Mouse (Mus musculus): Measurements from ENCODE around the gene Igsf21. TPM values are rescaled to one million over a fixed set of nuclear protein-coding genes. Genes with fewer than 3 reads are reported as not detected.

The Igsf21 gene
- polyA plus RNA-seq, 1 experiment from 2014 or later = 1.5 TPM

- H3K27ac ChIP-seq (ENCODE audit: low read length) = no peak overlapping the region
- H3K4me2 ChIP-seq (ENCODE audit: low read depth, low read length) = no peak overlapping the region
- no peak overlapping the region for H3K9ac ChIP-seq (ENCODE audit: low read depth, low read length)
- WGBS = 18% methylated on average over 16 of the region's 16 CpGs
- H3K27me3 ChIP-seq (replicated peaks; ENCODE audit: control insufficient read depth, insufficient read depth, low read length) = peaks cover 68% of the 10 kb centered on the region
- no peaks in the 10 kb centered on the region for H3K9me3 ChIP-seq (ENCODE audit: control insufficient read depth, low read length)
- H3K36me3 ChIP-seq (ENCODE audit: control insufficient read depth, insufficient read depth, low read length) = no peaks in the 10 kb centered on the region
- no peak for ATAC-seq
- 0 out of 2 replicates have a peak, but pooled peaks cover 2% of the 10 kb centered on the region for H3K4me1 ChIP-seq (ENCODE audit: control insufficient read depth, insufficient read depth, low read length)
- H3K4me3 ChIP-seq (ENCODE audit: low read length) = no peak overlapping the region
These were observed 3.4 kb downstream of the Igsf21 start for GRCm38 (mm10) chr4:140243231-140243630.

- Histone ChIP-seq H3K4me2 (ENCODE audit: low read depth, low read length) (no peak overlapping the region), H3K4me1 (ENCODE audit: control insufficient read depth, insufficient read depth, low read length) (0 out of 2 replicates have a peak, but pooled peaks cover 2% of the 10 kb centered on the region), H3K27me3 (replicated peaks; ENCODE audit: control insufficient read depth, insufficient read depth, low read length) (peaks cover 59% of the 10 kb centered on the region), H3K27ac (ENCODE audit: low read length) (no peak overlapping the region), H3K4me3 (ENCODE audit: low read length) (no peak overlapping the region), H3K9me3 (ENCODE audit: control insufficient read depth, low read length) (no peaks in the 10 kb centered on the region), H3K9ac (ENCODE audit: low read depth, low read length) (no peak overlapping the region), H3K36me3 (ENCODE audit: control insufficient read depth, insufficient read depth, low read length) (no peaks in the 10 kb centered on the region)
- ATAC-seq = no peak
- 73% methylated on average over 1 of the region's 1 CpGs for WGBS
These were observed 4.3 kb downstream of the Igsf21 start for GRCm38 (mm10) chr4:140242291-140242690.

- no peak overlapping the region for H3K27ac ChIP-seq (ENCODE audit: low read length)
- no peak overlapping the region for H3K4me3 ChIP-seq (ENCODE audit: low read length)
- H3K4me2 ChIP-seq (ENCODE audit: low read depth, low read length) = no peak overlapping the region
- no peaks in the 10 kb centered on the region for H3K36me3 ChIP-seq (ENCODE audit: control insufficient read depth, insufficient read depth, low read length)
- no peaks in the 10 kb centered on the region for H3K4me1 ChIP-seq (ENCODE audit: control insufficient read depth, insufficient read depth, low read length)
- 25% methylated on average over 10 of the region's 10 CpGs for whole genome bisulfite sequencing
- H3K27me3 ChIP-seq (replicated peaks; ENCODE audit: control insufficient read depth, insufficient read depth, low read length) = peaks cover 10% of the 10 kb centered on the region; the same call in 1 of the 2 replicates
- no peak for ATAC-seq
- H3K9ac ChIP-seq (ENCODE audit: low read depth, low read length) = no peak overlapping the region
- H3K9me3 ChIP-seq (ENCODE audit: control insufficient read depth, low read length) = no peaks in the 10 kb centered on the region
These were observed 9.3 kb downstream of the Igsf21 start for GRCm38 (mm10) chr4:140237305-140237741.

GRCm38 (mm10) chr4:140235361-140236153 lies 11.0 kb downstream of the Igsf21 start:
- WGBS = 64% methylated on average over 9 of the region's 9 CpGs
- Histone ChIP-seq H3K4me2 (ENCODE audit: low read depth, low read length) (no peak overlapping the region), H3K4me1 (ENCODE audit: control insufficient read depth, insufficient read depth, low read length) (no peaks in the 10 kb centered on the region), H3K9ac (ENCODE audit: low read depth, low read length) (no peak overlapping the region), H3K9me3 (ENCODE audit: control insufficient read depth, low read length) (no peaks in the 10 kb centered on the region), H3K36me3 (ENCODE audit: control insufficient read depth, insufficient read depth, low read length) (no peaks in the 10 kb centered on the region), H3K27me3 (replicated peaks; ENCODE audit: control insufficient read depth, insufficient read depth, low read length) (peaks cover under 1% of the 10 kb centered on the region; the same call in 1 of the 2 replicates), H3K27ac (ENCODE audit: low read length) (no peak overlapping the region), H3K4me3 (ENCODE audit: low read length) (no peak overlapping the region)
- no peak for ATAC-seq

- H3K27ac ChIP-seq (ENCODE audit: low read length) = no peak overlapping the region
- H3K36me3 ChIP-seq (ENCODE audit: control insufficient read depth, insufficient read depth, low read length) = no peaks in the 10 kb centered on the region
- ATAC-seq = no peak
- H3K4me1 ChIP-seq (ENCODE audit: control insufficient read depth, insufficient read depth, low read length) = no peaks in the 10 kb centered on the region
- no peak overlapping the region for H3K4me2 ChIP-seq (ENCODE audit: low read depth, low read length)
- no peaks in the 10 kb centered on the region for H3K27me3 ChIP-seq (replicated peaks; ENCODE audit: control insufficient read depth, insufficient read depth, low read length)
- 77% methylated on average over 18 of the region's 18 CpGs for WGBS
- no peak overlapping the region for H3K4me3 ChIP-seq (ENCODE audit: low read length)
- H3K9ac ChIP-seq (ENCODE audit: low read depth, low read length) = no peak overlapping the region
- no peaks in the 10 kb centered on the region for H3K9me3 ChIP-seq (ENCODE audit: control insufficient read depth, low read length)
These were observed 12.0 kb downstream of the Igsf21 start for GRCm38 (mm10) chr4:140234412-140235205.

- Histone ChIP-seq H3K9ac (ENCODE audit: low read depth, low read length) (no peak overlapping the region), H3K9me3 (ENCODE audit: control insufficient read depth, low read length) (no peaks in the 10 kb centered on the region), H3K36me3 (ENCODE audit: control insufficient read depth, insufficient read depth, low read length) (no peaks in the 10 kb centered on the region), H3K4me2 (ENCODE audit: low read depth, low read length) (no peak overlapping the region), H3K4me3 (ENCODE audit: low read length) (no peak overlapping the region), H3K27ac (ENCODE audit: low read length) (no peak overlapping the region), H3K27me3 (replicated peaks; ENCODE audit: control insufficient read depth, insufficient read depth, low read length) (peaks cover 3% of the 10 kb centered on the region; the same call in 1 of the 2 replicates), H3K4me1 (ENCODE audit: control insufficient read depth, insufficient read depth, low read length) (no peaks in the 10 kb centered on the region)
- 51% methylated on average over 5 of the region's 7 CpGs for WGBS
- ATAC-seq = no peak
These were observed 18.7 kb downstream of the Igsf21 start for GRCm38 (mm10) chr4:140227837-140228236.

GRCm38 (mm10) chr4:140225204-140225603 lies 21.4 kb downstream of the Igsf21 start:
- WGBS = 53% methylated on average over 9 of the region's 9 CpGs
- Histone ChIP-seq H3K36me3 (ENCODE audit: control insufficient read depth, insufficient read depth, low read length) (no peaks in the 10 kb centered on the region), H3K9ac (ENCODE audit: low read depth, low read length) (no peak overlapping the region), H3K4me2 (ENCODE audit: low read depth, low read length) (no peak overlapping the region), H3K9me3 (ENCODE audit: control insufficient read depth, low read length) (no peaks in the 10 kb centered on the region), H3K4me3 (ENCODE audit: low read length) (no peak overlapping the region), H3K4me1 (ENCODE audit: control insufficient read depth, insufficient read depth, low read length) (no peaks in the 10 kb centered on the region), H3K27me3 (replicated peaks; ENCODE audit: control insufficient read depth, insufficient read depth, low read length) (peaks cover 3% of the 10 kb centered on the region; the same call in 1 of the 2 replicates), H3K27ac (ENCODE audit: low read length) (no peak overlapping the region)
- no peak for ATAC-seq

GRCm38 (mm10) chr4:140224451-140224850 lies 22.1 kb downstream of the Igsf21 start:
- H3K4me3 ChIP-seq (ENCODE audit: low read length) = no peak overlapping the region
- WGBS = 74% methylated on average over 7 of the region's 7 CpGs
- no peak overlapping the region for H3K27ac ChIP-seq (ENCODE audit: low read length)
- H3K9ac ChIP-seq (ENCODE audit: low read depth, low read length) = no peak overlapping the region
- H3K4me1 ChIP-seq (ENCODE audit: control insufficient read depth, insufficient read depth, low read length) = no peaks in the 10 kb centered on the region
- H3K4me2 ChIP-seq (ENCODE audit: low read depth, low read length) = no peak overlapping the region
- H3K9me3 ChIP-seq (ENCODE audit: control insufficient read depth, low read length) = no peaks in the 10 kb centered on the region
- no peaks in the 10 kb centered on the region for H3K36me3 ChIP-seq (ENCODE audit: control insufficient read depth, insufficient read depth, low read length)
- ATAC-seq = no peak
- H3K27me3 ChIP-seq (replicated peaks; ENCODE audit: control insufficient read depth, insufficient read depth, low read length) = peaks cover 3% of the 10 kb centered on the region; the same call in 1 of the 2 replicates

- Histone ChIP-seq H3K9ac (ENCODE audit: low read depth, low read length) (no peak overlapping the region), H3K9me3 (ENCODE audit: control insufficient read depth, low read length) (no peaks in the 10 kb centered on the region), H3K36me3 (ENCODE audit: control insufficient read depth, insufficient read depth, low read length) (no peaks in the 10 kb centered on the region), H3K4me1 (ENCODE audit: control insufficient read depth, insufficient read depth, low read length) (no peaks in the 10 kb centered on the region), H3K4me2 (ENCODE audit: low read depth, low read length) (no peak overlapping the region), H3K27me3 (replicated peaks; ENCODE audit: control insufficient read depth, insufficient read depth, low read length) (peaks cover 3% of the 10 kb centered on the region; the same call in 1 of the 2 replicates), H3K27ac (ENCODE audit: low read length) (no peak overlapping the region), H3K4me3 (ENCODE audit: low read length) (no peak overlapping the region)
- WGBS = 37% methylated on average over 12 of the region's 12 CpGs
- ATAC-seq = no peak
These were observed 23.5 kb downstream of the Igsf21 start for GRCm38 (mm10) chr4:140223067-140223466.
